Mouse (Mus musculus): ENCODE data around the gene Olfr1158.

GRCm38 (mm10) chr2:88037599-88037998 is 47.7 kb downstream of the Olfr1158 start, which contains the start of gene Olfr73:
- TF ChIP-seq CTCF (conservative IDR thresholded peaks at IDR 0.05; ENCODE audit: low read length) (no peak), NANOG (IDR thresholded peaks at IDR 0.05; ENCODE audit: borderline replicate concordance, low read length) (no peak), POU5F1 (IDR thresholded peaks at IDR 0.05; ENCODE audit: borderline replicate concordance, low read length) (no peak)

Data from E14TG2a.4 (cell line).